Mouse (Mus musculus) adrenal gland, postnatal 14 days (tissue): ENCODE measurements around the gene Brms1. TPM values are rescaled to one million over a fixed set of nuclear protein-coding genes. Genes with fewer than 3 reads are reported as not detected.
"Not testable (repeated sequence)": the region's sequence is repeated elsewhere in the genome, so short reads cannot be mapped to it uniquely, and the experiment has no call there.

Experiments used
- DNase-seq: peaks from one replicate; pipeline ENCODE4 v3.0.0; 2021; ENCODE audit warnings: mixed read lengths
- long read RNA-seq, 2 experiments: library from polyadenylated mRNA; stranded (forward); transcript quantifications; one replicate each; pipeline ENCODE4 v2.0.0; 2021
- total RNA-seq: library from RNA; stranded (reverse); gene quantifications from 2 replicates; pipeline ENCODE4 v1.2.3, GENCODE M21; 2021

Brms1 gene
- 23.9 and 26.3 TPM in 2 replicates for total RNA-seq
- long read RNA-seq, experiment 1, transcript Brms1-201 (10 exons, 1,388 nt): major isoform, 45 of 52 reads
- long read RNA-seq, experiment 1, partial matches to known transcripts: 1 of 52 reads
- long read RNA-seq, experiment 1, other reads (novel, unspliced or antisense): 6 of 52 reads
- long read RNA-seq, experiment 2, transcript Brms1-201 (10 exons, 1,388 nt): major isoform, 35 of 43 reads
- long read RNA-seq, experiment 2, partial matches to known transcripts: 1 of 43 reads
- long read RNA-seq, experiment 2, other reads (novel, unspliced or antisense): 6 of 43 reads

- peak; percentile 96 for DNase-seq
These were observed at the start of gene Brms1 for GRCm38 (mm10) chr19:5040862-5041523. Gene Brms1 (plus strand): TSS chr19:5041354.

- DNase-seq: no peak
These were observed 48.8 kb upstream of the Brms1 start for GRCm38 (mm10) chr19:4992371-4992770.

- DNase-seq: peak; percentile 91
These were observed 48.2 kb upstream of the Brms1 start for GRCm38 (mm10) chr19:4992904-4993303.

- no peak for DNase-seq
These were observed 47.1 kb upstream of the Brms1 start for GRCm38 (mm10) chr19:4994043-4994442.

- no peak for DNase-seq
These were observed 41.6 kb upstream of the Brms1 start for GRCm38 (mm10) chr19:4999445-5000140.

- DNase-seq: peak; percentile 88
These were observed 39.3 kb upstream of the Brms1 start for GRCm38 (mm10) chr19:5001666-5002406.

GRCm38 (mm10) chr19:5003644-5004043, 37.5 kb upstream of the Brms1 start:
- not testable (repeated sequence) for DNase-seq

- no peak for DNase-seq
These were observed 36.2 kb upstream of the Brms1 start for GRCm38 (mm10) chr19:5004925-5005324.

- DNase-seq: no peak
These were observed 28.0 kb upstream of the Brms1 start for GRCm38 (mm10) chr19:5013138-5013537.

- peak; percentile 47 for DNase-seq
These were observed 26.2 kb upstream of the Brms1 start for GRCm38 (mm10) chr19:5014961-5015398.

GRCm38 (mm10) chr19:5016221-5016742, 24.9 kb upstream of the Brms1 start:
- DNase-seq: no peak

- DNase-seq: peak; percentile 85
These were observed 24.4 kb upstream of the Brms1 start for GRCm38 (mm10) chr19:5016782-5017181.

GRCm38 (mm10) chr19:5017611-5018010, 23.5 kb upstream of the Brms1 start:
- DNase-seq: no peak

- DNase-seq: no peak
These were observed 23.0 kb upstream of the Brms1 start for GRCm38 (mm10) chr19:5018191-5018590.

- no peak for DNase-seq
These were observed 19.7 kb upstream of the Brms1 start for GRCm38 (mm10) chr19:5021416-5021815.

GRCm38 (mm10) chr19:5023621-5024479, 17.3 kb upstream of the Brms1 start, which contains the start of gene Slc29a2:
Gene Slc29a2 (plus strand): TSS chr19:5023860.
- peak; percentile 97 for DNase-seq

- no peak for DNase-seq
These were observed 15.0 kb upstream of the Brms1 start for GRCm38 (mm10) chr19:5026111-5026510.

GRCm38 (mm10) chr19:5032686-5033085, 8.5 kb upstream of the Brms1 start:
- no peak for DNase-seq

GRCm38 (mm10) chr19:5036577-5036976, 4.6 kb upstream of the Brms1 start:
- DNase-seq: no peak

- peak; percentile 88 for DNase-seq
These were observed 3.2 kb upstream of the Brms1 start for GRCm38 (mm10) chr19:5037678-5038571.
